Mouse (Mus musculus) lung, adult 2 months (tissue): ENCODE measurements around the gene C6. TPM values are rescaled to one million over a fixed set of nuclear protein-coding genes. Genes with fewer than 3 reads are reported as not detected.

Experiments used
- DNase-seq: peaks from one replicate; pipeline ENCODE4 v3.0.0; 2022
- H3K4me1 ChIP-seq: fragments of 200-500 bp; 2 replicates; pipeline ENCODE4 v1.6.1; 2011; ENCODE audit warnings: low read length; ENCODE audit not compliant: control insufficient read depth, insufficient read depth
- H3K4me3 ChIP-seq: fragments of 200-500 bp; replicated peaks from 2 replicates; pipeline ENCODE3; 2011; ENCODE audit warnings: low read depth, mild to moderate bottlenecking, control low read depth, low read length; ENCODE audit errors: extremely low read depth
- CTCF ChIP-seq: fragments of 200-500 bp; IDR thresholded peaks from 2 replicates; pipeline ENCODE4 v1.5.1; 2011; ENCODE audit warnings: mild to moderate bottlenecking, low read length, control low read depth; ENCODE audit not compliant: insufficient read depth
- POLR2A ChIP-seq: fragments of 200-500 bp; IDR thresholded peaks from 2 replicates; pipeline ENCODE4 v1.6.1; 2011; ENCODE audit warnings: low read depth, mild to moderate bottlenecking, control low read depth, low read length, borderline replicate concordance; ENCODE audit errors: extremely low read depth
- WGBS: fragments of 180-500 bp; shearing (Covaris S2); methylation state at CpG from one replicate; pipeline ENCODE4 v1.1.7; 2018; 5-methylcytosine and 5-hydroxymethylcytosine counted together
- polyA plus RNA-seq: library from polyadenylated mRNA; depleted of rRNA; stranded (reverse); fragments of >200 nt; gene quantifications from 2 replicates; pipeline ENCODE4 v1.2.3, GENCODE M21; 2012; rRNA removed

Gene C6
- polyA plus RNA-seq, 1 experiment: 24.6 TPM

DNA sequence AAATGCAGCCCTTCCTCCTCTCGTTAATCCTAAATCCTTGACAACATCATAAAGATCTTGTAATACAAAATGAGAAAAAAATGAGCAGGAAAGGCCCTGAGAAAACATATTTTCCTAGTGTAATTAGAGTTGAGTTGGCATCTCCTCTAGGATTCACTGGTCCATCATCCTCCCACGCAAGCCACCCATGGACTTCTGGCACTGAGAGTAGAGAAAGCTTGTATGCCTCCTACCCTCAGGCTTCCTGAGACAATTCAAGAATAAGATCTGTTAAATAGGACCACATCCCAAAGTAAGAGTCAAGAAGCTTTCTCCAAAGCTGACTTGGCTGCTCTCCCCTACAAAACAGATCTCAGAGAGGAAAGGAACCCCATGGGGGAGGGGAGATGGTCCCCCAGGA lies 88.7 kb downstream of the C6 start:
- DNase-seq: no peak
- no peak for TF ChIP-seq POLR2A
- TF ChIP-seq CTCF: no peak
- Histone ChIP-seq H3K4me3 (no peak overlapping the region), H3K4me1 (no peaks in the 10 kb centered on the region)
- WGBS: 84% methylated on average over 2 of the region's 2 CpGs

GRCm38 (mm10) chr15:4816752-4817493 lies 89.9 kb downstream of the C6 start:
- no peak overlapping the region for H3K4me3 ChIP-seq
- 66% methylated on average over 10 of the region's 10 CpGs for WGBS
- no peak for DNase-seq
- TF ChIP-seq CTCF (no peak), POLR2A (no peak)
- no peaks in the 10 kb centered on the region for H3K4me1 ChIP-seq

- TF ChIP-seq CTCF: no peak
- no peak for TF ChIP-seq POLR2A
- H3K4me3 ChIP-seq: no peak overlapping the region
- 28% methylated on average over 3 of the region's 3 CpGs for WGBS
- H3K4me1 ChIP-seq: no peaks in the 10 kb centered on the region
- no peak for DNase-seq
Observed at GRCm38 (mm10) chr15:4818437-4818836, 91.5 kb downstream of the C6 start.

DNA sequence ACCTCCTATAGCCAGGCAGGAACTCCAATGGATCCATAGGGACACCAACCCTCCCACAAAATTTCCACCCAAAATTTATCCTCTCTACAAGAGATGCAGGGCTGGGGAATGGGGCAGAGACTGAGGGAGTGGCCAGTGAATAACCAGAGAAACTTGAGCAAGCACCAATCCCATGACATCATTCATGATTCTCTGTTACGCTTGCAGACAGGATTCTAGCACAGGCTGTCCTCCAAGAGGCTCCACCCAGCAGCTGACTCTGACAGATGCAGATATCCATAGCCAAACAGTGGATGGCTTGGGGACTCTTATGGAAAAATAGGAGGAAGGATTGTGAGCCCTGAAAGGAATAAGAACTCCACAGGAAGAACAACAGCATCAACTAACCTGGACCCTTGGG lies 94.2 kb downstream of the C6 start:
- no peak overlapping the region for H3K4me3 ChIP-seq
- no peak for DNase-seq
- 69% methylated on average over 1 of the region's 1 CpGs for WGBS
- no peaks in the 10 kb centered on the region for H3K4me1 ChIP-seq
- TF ChIP-seq POLR2A: no peak
- TF ChIP-seq CTCF: no peak

- TF ChIP-seq POLR2A: no peak
- 81% methylated on average over 8 of the region's 8 CpGs for WGBS
Observed at GRCm38 (mm10) chr15:4821824-4822223, 94.8 kb downstream of the C6 start.

GRCm38 (mm10) chr15:4827736-4828135 lies 100.8 kb downstream of the C6 start:
- no peak overlapping the region for H3K4me3 ChIP-seq
- no peak for DNase-seq
- H3K4me1 ChIP-seq: no peaks in the 10 kb centered on the region
- no peak for TF ChIP-seq POLR2A
- TF ChIP-seq CTCF: no peak

More at GRCm38 (mm10) chr15:4821824-4822223, 94.8 kb downstream of the C6 start:
- no peak for DNase-seq
- no peaks in the 10 kb centered on the region for H3K4me1 ChIP-seq
- H3K4me3 ChIP-seq: no peak overlapping the region

- TF ChIP-seq CTCF: no peak
- TF ChIP-seq POLR2A: no peak
- Histone ChIP-seq H3K4me1 (no peaks in the 10 kb centered on the region), H3K4me3 (no peak overlapping the region)
- 70% methylated on average over 3 of the region's 3 CpGs for WGBS
- DNase-seq: no peak
Observed at GRCm38 (mm10) chr15:4836354-4836753, 109.4 kb downstream of the C6 start.

DNA sequence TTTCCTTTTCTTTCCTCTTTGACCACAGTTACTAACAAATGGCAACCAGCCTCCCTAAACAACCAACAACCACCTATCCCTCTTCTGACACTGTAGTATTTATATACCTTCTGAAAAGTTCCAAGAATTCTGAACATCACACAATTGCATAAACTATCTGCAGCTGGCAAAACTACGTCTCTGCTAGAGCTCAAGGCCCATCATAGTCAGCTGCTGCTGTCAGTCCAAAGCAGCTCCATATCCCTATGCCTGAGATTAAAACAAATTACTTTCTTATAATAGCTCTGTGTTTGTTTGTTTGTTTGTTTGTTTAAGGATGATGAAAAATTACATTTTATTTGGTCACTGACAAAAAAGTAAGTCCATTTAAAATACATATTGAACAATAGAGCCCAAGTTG lies 123.0 kb downstream of the C6 start:
- DNase-seq: no peak
- H3K4me3 ChIP-seq: no peak overlapping the region
- no peaks in the 10 kb centered on the region for H3K4me1 ChIP-seq
- 70% methylated on average over 1 of the region's 1 CpGs for WGBS
- TF ChIP-seq CTCF: no peak
- TF ChIP-seq POLR2A: no peak

Other genes starting within 250 kb of the C6 start
- not detected in 2 replicates for gene Mroh2b, start 171.6 kb downstream of the C6 start, polyA plus RNA-seq